Mouse (Mus musculus) neural tube, embryonic 15.5 days (tissue): ENCODE data around the gene Slc9a8. TPM values are rescaled to one million over a fixed set of nuclear protein-coding genes. Genes with fewer than 3 reads are reported as not detected.
A peak's percentile ranks its signal among the peaks of the same experiment; 100 is the strongest.

Source experiments
- ATAC-seq: fragments of 200-750 bp; cut with Nextera tagmentation; 2 replicates; pipeline ENCODE4 v1.8.0; 2017; ENCODE audit warnings: mild to moderate bottlenecking, moderate TSS enrichment, moderate library complexity; ENCODE audit not compliant: low FRiP score
- H3K27ac ChIP-seq: fragments of 300-500 bp; sonication (generic); replicated peaks from 2 replicates; pipeline ENCODE4 v1.5.1; 2015; ENCODE audit warnings: mild to moderate bottlenecking, inconsistent platforms
- H3K27me3 ChIP-seq: fragments of 300-500 bp; sonication (generic); replicated peaks from 2 replicates; pipeline ENCODE4 v1.6.1; 2015; ENCODE audit warnings: inconsistent platforms
- H3K36me3 ChIP-seq: fragments of 300-500 bp; sonication (generic); 2 replicates; pipeline ENCODE4 v1.6.1; 2015; ENCODE audit warnings: inconsistent platforms
- H3K4me1 ChIP-seq: fragments of 300-500 bp; sonication (generic); 2 replicates; pipeline ENCODE4 v1.6.1; 2015; ENCODE audit warnings: inconsistent platforms
- H3K4me2 ChIP-seq: fragments of 300-500 bp; sonication (generic); 2 replicates; pipeline ENCODE4 v1.6.1; 2015; ENCODE audit warnings: inconsistent platforms, mild to moderate bottlenecking, moderate library complexity
- H3K4me3 ChIP-seq: fragments of 300-500 bp; sonication (generic); replicated peaks from 2 replicates; pipeline ENCODE4 v1.5.1; 2015; ENCODE audit warnings: mild to moderate bottlenecking, inconsistent platforms
- H3K9ac ChIP-seq: fragments of 300-500 bp; sonication (generic); replicated peaks from 2 replicates; pipeline ENCODE4 v1.6.1; 2015; ENCODE audit warnings: mild to moderate bottlenecking, inconsistent platforms
- H3K9me3 ChIP-seq: fragments of 300-500 bp; sonication (generic); replicated peaks from 2 replicates; pipeline ENCODE4 v1.6.1; 2016; ENCODE audit warnings: inconsistent platforms
- WGBS: fragments of 180-500 bp; shearing (Covaris S2); methylation state at CpG from one replicate; pipeline ENCODE4 v1.1.7; 2015; ENCODE audit warnings: mixed read lengths; 5-methylcytosine and 5-hydroxymethylcytosine counted together
- polyA plus RNA-seq: library from polyadenylated mRNA; unstranded; fragments of >200 nt; fragmentation: Nextera tagmentation; extraction: Ambion mirVana; gene quantifications from 2 replicates; pipeline ENCODE4 v1.2.1, GENCODE M21; 2015

Slc9a8 gene
- polyA plus RNA-seq, 1 experiment from 2014 or later: 21.2 TPM

DNA sequence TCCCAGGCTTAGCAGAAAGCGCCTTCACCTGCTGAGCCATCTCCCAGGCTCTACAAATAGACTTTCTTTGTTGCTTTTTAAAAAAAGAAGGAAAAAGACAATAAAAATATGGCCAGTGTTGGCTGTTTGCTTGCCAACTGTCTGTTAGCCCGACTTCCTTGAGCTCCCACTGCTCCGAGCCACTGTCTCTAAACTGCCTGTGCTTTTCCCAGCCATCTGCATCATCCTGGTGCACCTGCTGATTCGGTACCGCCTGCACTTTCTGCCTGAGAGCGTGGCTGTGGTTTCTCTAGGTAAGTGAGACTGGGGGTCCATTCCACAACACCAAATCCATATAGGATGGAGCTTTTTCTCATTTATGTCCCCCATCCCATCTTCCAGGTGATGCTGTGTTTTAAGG lies 13.1 kb downstream of the Slc9a8 start:
- no peaks in the 10 kb centered on the region for H3K9me3 ChIP-seq
- no peaks in the 10 kb centered on the region for H3K27me3 ChIP-seq
- no peak for ATAC-seq
- H3K4me3 ChIP-seq: no peak overlapping the region
- H3K4me2 ChIP-seq: no peak overlapping the region
- H3K36me3 ChIP-seq: peaks cover 19% of the 10 kb centered on the region
- 95% methylated on average over 6 of the region's 6 CpGs for WGBS
- no peaks in the 10 kb centered on the region for H3K4me1 ChIP-seq
- no peak overlapping the region for H3K9ac ChIP-seq
- H3K27ac ChIP-seq: no peak overlapping the region

DNA sequence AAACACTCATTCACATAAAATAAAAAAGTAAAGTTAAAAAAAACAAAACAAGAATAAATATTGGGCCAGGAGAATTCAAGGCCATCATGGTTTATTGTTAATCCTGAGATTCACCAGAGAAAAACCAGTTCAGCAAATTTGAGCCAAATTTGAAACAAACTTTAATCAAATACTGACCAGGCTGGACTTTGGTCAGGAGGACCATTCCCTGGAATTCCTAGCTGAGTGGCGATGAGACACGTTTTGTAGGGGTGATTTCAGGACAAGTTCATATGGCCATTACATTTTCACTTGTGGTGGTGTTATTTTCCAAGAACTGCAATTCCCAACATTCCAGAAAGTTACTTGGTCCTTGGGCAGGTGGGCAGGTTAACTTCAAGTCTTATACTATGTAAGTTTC lies 14.1 kb downstream of the Slc9a8 start:
- Histone ChIP-seq H3K4me2 (no peak overlapping the region), H3K4me3 (no peak overlapping the region), H3K27ac (no peak overlapping the region), H3K27me3 (no peaks in the 10 kb centered on the region), H3K9me3 (no peaks in the 10 kb centered on the region), H3K9ac (no peak overlapping the region), H3K36me3 (peaks cover 23% of the 10 kb centered on the region), H3K4me1 (no peaks in the 10 kb centered on the region)
- ATAC-seq: no peak
- WGBS: 96% methylated on average over 2 of the region's 2 CpGs

DNA sequence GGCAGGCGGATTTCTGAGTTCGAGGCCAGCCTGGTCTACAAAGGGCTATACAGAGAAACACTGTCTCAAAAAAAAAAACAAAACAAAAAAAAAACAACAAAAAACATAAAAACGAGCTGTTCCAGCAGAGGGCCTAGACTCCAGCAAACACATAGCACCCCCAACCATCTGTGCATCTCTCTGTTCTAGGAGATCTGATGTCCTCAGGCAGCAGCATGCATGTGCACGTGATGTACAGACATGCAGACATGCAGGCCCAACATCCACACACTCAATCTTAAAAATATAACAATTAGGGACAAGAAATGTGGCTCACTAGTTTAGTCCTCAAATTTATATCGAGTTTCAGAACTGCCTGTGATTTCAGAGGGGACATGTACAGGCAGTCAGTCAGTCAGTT lies 14.9 kb downstream of the Slc9a8 start:
- H3K9me3 ChIP-seq: no peaks in the 10 kb centered on the region
- no peak overlapping the region for H3K9ac ChIP-seq
- H3K4me2 ChIP-seq: no peak overlapping the region
- no peak overlapping the region for H3K4me3 ChIP-seq
- ATAC-seq: no peak
- H3K4me1 ChIP-seq: no peaks in the 10 kb centered on the region
- H3K27ac ChIP-seq: no peak overlapping the region
- no peaks in the 10 kb centered on the region for H3K27me3 ChIP-seq
- WGBS: 90% methylated on average over 5 of the region's 5 CpGs
- peaks cover 30% of the 10 kb centered on the region for H3K36me3 ChIP-seq

DNA sequence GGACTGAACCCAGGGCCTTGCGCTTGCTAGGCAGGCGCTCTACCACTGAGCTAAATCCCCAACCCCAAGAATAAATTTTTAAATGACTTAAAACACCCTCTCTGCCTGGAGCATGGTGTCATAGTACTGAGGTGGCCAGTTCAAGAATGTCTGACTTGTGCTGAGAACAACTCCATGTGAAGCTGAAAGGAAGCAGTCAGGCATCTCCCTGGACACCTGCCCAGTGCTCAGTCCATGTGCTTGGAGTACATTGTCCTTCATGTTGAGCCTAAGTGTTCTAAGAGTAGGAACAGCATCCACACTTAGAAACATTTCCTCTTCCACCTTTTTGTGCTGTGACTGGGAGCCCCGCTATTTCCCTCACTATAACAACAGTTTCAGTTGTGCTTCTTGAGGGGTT lies 17.9 kb downstream of the Slc9a8 start:
- Histone ChIP-seq H3K27ac (no peak overlapping the region), H3K4me1 (no peaks in the 10 kb centered on the region), H3K27me3 (no peaks in the 10 kb centered on the region), H3K36me3 (peaks cover 44% of the 10 kb centered on the region), H3K9ac (no peak overlapping the region), H3K4me2 (no peak overlapping the region), H3K4me3 (no peak overlapping the region), H3K9me3 (no peaks in the 10 kb centered on the region)
- no peak for ATAC-seq
- WGBS: 98% methylated on average over 3 of the region's 3 CpGs

DNA sequence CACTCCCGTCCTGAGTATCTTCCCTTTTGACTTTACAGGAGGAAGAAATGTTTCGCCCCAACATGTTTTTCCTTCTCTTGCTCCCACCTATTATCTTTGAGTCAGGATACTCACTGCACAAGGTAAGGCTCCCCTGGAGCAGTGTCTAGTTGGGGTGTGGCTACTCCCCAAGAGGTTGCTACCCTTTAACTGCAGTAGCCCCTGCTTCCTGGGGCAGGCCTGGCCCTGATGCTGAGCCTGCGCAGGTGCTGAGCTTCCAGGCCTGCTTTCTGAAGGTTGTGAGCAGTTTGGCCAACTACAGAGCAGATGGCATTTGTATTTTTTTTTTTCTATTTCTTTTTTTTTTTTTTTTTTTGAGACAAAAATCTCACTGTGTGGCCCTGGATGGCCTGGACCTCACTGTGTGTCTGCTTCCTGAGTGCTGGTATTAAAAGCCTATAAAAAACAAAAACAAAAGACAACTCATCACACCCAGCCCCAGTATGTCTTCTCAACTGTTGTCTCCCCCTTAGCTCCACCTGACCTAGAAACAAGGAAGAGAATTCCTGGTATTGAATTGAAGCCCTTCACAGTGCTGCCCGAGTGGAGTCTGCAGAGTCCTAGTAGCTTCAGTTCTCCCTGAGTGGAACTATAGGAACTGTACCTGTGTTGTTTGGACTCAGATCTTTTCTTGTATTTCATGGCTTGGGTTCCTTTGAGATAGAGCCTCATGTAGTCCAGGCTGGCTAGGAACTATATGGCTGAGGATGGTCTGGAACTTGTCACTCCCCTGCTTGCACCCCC lies 22.1 kb downstream of the Slc9a8 start:
- no peak for ATAC-seq
- H3K9ac ChIP-seq: no peak overlapping the region
- no peak overlapping the region for H3K4me3 ChIP-seq
- H3K4me1 ChIP-seq: no peaks in the 10 kb centered on the region
- H3K36me3 ChIP-seq: peaks cover 43% of the 10 kb centered on the region
- 91% methylated on average over 4 of the region's 4 CpGs for WGBS
- H3K27ac ChIP-seq: no peak overlapping the region
- H3K9me3 ChIP-seq: no peaks in the 10 kb centered on the region
- no peaks in the 10 kb centered on the region for H3K27me3 ChIP-seq
- no peak overlapping the region for H3K4me2 ChIP-seq

DNA sequence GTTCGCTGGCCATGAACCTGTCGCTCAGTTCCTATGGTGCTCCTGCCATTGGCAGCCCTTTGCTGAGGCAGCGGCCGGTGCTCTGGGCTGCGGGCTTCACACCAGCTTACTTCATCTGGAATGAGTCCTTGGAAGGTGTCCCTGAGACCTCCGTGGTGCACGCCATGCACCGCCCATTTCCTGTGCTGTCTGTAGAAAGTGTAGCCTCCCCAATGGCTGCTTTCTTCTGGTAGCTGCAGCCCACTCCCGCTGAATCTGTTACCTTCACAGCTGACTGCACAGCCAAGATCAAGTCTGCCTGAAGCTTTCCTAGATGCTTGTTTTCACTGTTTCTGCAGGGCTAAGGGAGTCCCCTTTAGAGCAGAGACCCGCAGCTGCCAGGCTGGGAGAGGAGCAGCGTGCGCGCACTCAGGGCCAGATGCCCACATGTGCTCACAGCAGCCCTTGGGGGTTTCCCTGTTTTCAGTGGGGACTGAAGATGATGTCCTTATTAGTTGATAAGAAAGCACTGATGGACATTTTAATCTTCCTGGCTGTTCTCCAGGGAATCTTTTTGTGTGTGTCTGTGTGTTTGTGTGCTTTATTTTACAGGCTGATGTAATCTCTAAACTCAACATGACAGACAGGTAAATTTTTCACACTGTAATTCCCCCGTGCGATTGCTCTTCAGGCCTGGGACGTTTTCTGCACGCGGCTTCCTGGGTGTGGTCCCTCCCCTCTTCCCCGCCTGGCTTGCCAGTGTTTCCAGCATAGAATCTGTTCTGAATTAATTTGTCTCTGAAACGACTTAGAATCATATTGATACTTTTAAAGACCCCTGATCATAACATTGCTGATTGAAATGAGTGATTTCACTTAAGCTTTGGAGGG lies 24.6 kb downstream of the Slc9a8 start:
- Histone ChIP-seq H3K36me3 (peaks cover 49% of the 10 kb centered on the region), H3K4me3 (no peak overlapping the region), H3K9ac (no peak overlapping the region), H3K4me1 (no peaks in the 10 kb centered on the region), H3K27me3 (no peaks in the 10 kb centered on the region), H3K27ac (0 out of 2 replicates have a peak overlapping the region, but pooled peaks have one; percentile 28), H3K9me3 (no peaks in the 10 kb centered on the region), H3K4me2 (no peak overlapping the region)
- 85% methylated on average over 20 of the region's 20 CpGs for WGBS
- ATAC-seq: no peak

DNA sequence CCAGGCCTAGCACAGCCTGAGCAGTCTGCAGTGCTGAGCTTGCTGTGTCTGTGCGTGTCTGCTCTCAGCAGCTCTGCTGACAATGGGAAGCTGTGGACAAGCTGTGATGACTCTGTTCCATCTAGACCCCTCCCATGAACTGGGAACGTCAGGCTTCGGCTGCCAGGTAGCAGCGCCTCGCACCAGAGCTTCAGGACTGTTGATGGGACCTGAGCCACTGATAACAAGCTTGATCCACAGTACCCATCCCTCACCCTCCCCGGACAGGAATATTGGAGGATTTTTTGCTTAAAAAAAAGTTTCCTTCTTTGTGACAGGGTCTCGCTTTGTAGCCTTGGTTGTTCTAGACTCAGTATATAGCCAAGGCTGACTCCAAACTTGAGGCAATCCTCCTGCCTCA lies 25.7 kb downstream of the Slc9a8 start:
- no peak overlapping the region for H3K27ac ChIP-seq
- peaks cover 47% of the 10 kb centered on the region for H3K36me3 ChIP-seq
- no peak overlapping the region for H3K4me3 ChIP-seq
- H3K4me1 ChIP-seq: no peaks in the 10 kb centered on the region
- H3K9ac ChIP-seq: no peak overlapping the region
- 94% methylated on average over 7 of the region's 7 CpGs for whole genome bisulfite sequencing
- H3K4me2 ChIP-seq: no peak overlapping the region
- no peaks in the 10 kb centered on the region for H3K27me3 ChIP-seq
- H3K9me3 ChIP-seq: no peaks in the 10 kb centered on the region
- no peak for ATAC-seq

DNA sequence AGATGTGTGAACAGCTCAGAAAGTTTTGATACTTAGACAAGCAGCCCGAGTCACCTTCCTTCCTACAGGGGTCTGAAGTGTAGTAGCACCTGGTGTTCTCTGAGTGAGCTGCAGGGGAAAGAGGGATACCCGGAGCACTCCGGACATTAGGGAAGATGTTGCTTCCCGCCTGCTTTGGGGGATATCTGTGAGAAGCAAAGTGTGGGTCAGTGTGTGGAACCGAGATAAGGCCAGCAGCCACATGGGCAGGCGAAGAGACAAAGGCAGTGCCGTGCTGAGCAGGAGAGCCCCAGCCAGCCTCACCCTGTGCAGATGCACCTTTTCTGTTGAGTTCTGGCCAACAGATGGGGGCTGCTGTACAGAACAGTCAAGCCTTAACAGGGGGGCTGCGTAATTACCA lies 26.1 kb downstream of the Slc9a8 start:
- Histone ChIP-seq H3K36me3 (peaks cover 44% of the 10 kb centered on the region), H3K4me2 (no peak overlapping the region), H3K27me3 (no peaks in the 10 kb centered on the region), H3K4me1 (no peaks in the 10 kb centered on the region), H3K27ac (no peak overlapping the region), H3K9ac (no peak overlapping the region), H3K9me3 (no peaks in the 10 kb centered on the region), H3K4me3 (no peak overlapping the region)
- 90% methylated on average over 8 of the region's 8 CpGs for WGBS
- ATAC-seq: no peak

DNA sequence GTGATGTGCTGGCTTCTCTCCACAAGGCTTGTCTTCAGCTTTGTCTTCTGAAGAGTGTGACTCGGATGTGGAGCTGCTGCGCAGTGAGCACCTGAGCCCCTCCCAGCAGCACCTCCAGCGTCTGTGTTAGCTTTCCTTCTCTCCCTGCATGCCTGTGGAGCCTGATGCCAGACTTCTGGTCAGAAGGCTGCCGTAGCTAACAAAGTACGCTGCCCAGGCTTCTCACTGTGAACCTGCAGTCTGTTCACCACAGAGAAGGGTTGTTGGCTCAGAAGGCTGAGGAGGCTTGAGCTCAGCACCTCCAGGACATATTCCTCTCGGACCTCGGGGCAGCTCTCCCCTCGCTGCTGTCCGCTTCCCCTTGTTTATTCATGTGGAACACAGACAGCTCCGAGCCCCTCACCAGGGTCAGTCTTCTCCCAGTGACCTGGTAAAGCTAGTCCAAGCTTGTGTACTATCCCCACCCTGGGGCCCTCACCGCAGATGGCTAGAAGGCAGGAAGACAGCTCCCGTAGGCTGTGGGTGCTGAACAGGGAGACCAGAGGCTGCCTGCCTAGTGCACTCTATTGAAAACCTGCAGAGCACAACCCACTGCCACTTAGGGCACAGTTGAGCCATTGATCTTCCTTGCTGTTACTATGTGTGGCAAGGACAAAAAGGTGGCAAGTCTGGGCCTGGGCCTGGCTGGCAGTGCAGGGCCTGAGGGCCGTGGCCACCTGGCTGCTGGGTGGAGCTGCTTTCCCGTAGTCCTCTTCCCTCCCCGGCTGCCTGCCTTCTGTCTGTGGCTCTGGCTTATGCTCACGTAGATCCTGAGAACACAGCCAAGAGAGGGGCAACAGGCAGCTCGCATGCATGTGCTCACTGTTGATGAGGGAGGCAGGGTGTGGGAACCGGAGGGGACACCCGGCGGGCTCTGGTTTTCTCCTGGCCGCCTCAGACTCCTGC lies 28.1 kb downstream of the Slc9a8 start:
- ATAC-seq: no peak
- Histone ChIP-seq H3K9me3 (no peaks in the 10 kb centered on the region), H3K4me1 (no peaks in the 10 kb centered on the region), H3K4me2 (no peak overlapping the region), H3K36me3 (peaks cover 43% of the 10 kb centered on the region), H3K4me3 (no peak overlapping the region), H3K9ac (no peak overlapping the region), H3K27me3 (no peaks in the 10 kb centered on the region), H3K27ac (no peak overlapping the region)
- 94% methylated on average over 21 of the region's 21 CpGs for WGBS

DNA sequence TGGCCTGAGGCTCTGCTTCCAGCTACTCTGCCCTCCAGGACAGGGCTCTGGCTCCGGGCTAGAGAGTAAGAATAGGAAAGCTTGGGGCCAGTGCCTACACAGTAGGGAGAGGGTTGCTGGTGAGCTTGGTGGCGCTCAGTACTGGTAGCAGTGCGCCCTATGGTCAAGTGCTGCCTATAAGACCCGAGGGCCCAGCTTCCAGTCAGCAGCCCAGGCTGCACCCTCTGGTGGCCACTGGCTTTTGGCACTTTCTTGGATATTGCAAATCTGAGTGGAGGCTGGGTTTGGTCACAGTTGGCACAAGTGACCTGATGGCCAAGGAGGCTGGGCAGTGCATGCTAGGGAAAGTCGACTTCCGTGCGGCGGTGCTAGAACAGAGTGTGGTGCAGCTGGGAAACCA lies 29.1 kb downstream of the Slc9a8 start:
- 94% methylated on average over 8 of the region's 8 CpGs for WGBS
- H3K4me2 ChIP-seq: no peak overlapping the region
- H3K27me3 ChIP-seq: no peaks in the 10 kb centered on the region
- H3K36me3 ChIP-seq: peaks cover 51% of the 10 kb centered on the region
- H3K27ac ChIP-seq: no peak overlapping the region
- H3K4me1 ChIP-seq: no peaks in the 10 kb centered on the region
- H3K4me3 ChIP-seq: no peak overlapping the region
- H3K9me3 ChIP-seq: no peaks in the 10 kb centered on the region
- no peak overlapping the region for H3K9ac ChIP-seq
- no peak for ATAC-seq

DNA sequence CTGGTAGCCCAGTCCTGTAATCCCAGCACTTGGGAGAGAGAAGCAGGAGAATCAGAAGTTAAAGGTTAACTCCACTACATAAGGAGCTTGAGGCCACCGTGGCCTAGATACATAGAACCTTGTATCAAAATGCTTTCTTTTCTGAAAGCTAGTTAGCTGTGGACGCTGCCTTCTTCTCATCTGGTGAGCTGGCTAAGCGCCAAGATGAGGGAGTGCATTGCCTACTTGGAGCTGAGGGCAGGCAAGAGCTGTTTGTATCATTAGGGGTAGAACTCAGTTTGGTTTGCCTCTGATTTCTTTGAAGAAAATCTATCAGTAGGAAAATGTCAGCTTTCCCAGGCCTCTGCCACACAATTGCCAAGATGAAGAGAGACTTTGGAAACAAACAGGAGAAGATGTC lies 32.3 kb downstream of the Slc9a8 start:
- H3K4me2 ChIP-seq: no peak overlapping the region
- no peak overlapping the region for H3K4me3 ChIP-seq
- H3K4me1 ChIP-seq: no peaks in the 10 kb centered on the region
- no peak for ATAC-seq
- H3K36me3 ChIP-seq: peaks cover 71% of the 10 kb centered on the region
- no peak overlapping the region for H3K9ac ChIP-seq
- H3K9me3 ChIP-seq: no peaks in the 10 kb centered on the region
- 72% methylated on average over 3 of the region's 3 CpGs for WGBS
- no peak overlapping the region for H3K27ac ChIP-seq
- H3K27me3 ChIP-seq: no peaks in the 10 kb centered on the region
